Mouse (Mus musculus) cortical plate, adult 2 months (tissue): Measurements from ENCODE around the gene Thoc6.

Source experiments
- CTCF ChIP-seq: fragments of 200-500 bp; IDR thresholded peaks from 2 replicates; pipeline ENCODE4 v1.5.1; 2011; ENCODE audit warnings: mild to moderate bottlenecking, control low read depth, low read length; ENCODE audit not compliant: insufficient read depth; ENCODE audit errors: extremely low read depth
- POLR2A ChIP-seq: fragments of 200-500 bp; IDR thresholded peaks from 2 replicates; pipeline ENCODE4 v1.6.1; 2011; ENCODE audit warnings: mild to moderate bottlenecking, low read length, control low read depth; ENCODE audit not compliant: insufficient read depth; ENCODE audit errors: extremely low read depth

- no peak for TF ChIP-seq CTCF
- TF ChIP-seq POLR2A: no peak
Observed at GRCm38 (mm10) chr17:23644613-23645495, 28.8 kb downstream of the Thoc6 start, which contains the start of gene Mmp25.
